Mouse (Mus musculus): Measurements from ENCODE around the gene Ghrl.
"Not testable (repeated sequence)": the region's sequence is repeated elsewhere in the genome, so short reads cannot be mapped to it uniquely, and the experiment has no call there.

Gene Ghrl

DNA sequence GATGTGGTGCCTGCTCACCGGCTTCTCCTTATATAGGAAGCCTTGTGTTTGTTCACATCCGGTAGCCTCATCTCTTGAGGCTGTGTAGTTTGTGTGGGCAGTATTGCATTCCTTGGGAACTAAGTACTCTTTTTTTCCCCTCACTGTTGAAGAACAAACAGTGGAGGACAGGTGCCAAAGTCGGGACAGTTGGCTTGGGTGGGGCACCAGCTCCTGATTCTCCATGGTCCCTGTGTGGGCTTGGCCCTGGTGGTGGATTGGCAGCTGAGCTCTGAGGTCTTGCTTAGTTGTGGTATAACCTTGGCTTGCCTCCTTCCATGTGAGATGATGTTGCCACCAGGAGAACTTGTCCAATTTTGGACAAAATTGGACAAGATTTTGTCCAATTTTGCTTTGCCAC lies at the start of gene Ghrl:
TSS of gene Ghrl (minus strand) at position 3 of the 400 bp plus-strand sequence.
- in situ Hi-C loops (cut with MboI) = no loop called here

DNA sequence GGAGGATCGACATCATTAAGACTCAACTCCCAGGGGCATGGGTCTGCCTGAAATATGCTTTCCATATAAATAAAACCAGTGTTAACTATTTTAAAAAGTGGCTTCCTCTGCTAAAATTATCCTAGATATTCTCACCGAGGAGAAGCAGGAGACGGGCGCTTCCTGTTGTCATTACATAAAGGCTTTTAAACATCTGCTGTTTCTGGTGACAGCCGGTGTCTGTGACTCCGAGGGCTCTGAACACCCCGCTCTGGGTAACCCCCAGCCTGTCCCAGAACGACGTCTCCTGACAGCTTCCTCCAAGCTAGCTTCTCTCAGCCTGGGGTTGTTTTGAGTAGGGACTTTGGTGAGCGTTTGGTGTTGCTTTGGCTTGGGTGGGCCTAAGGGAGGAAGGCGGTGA lies 49.1 kb upstream of the Ghrl start:
- in situ Hi-C loops (cut with MboI) = loop anchor here (10.0 kb wide), 1 partner anchor 316 kb away; no protein-coding TSS in a partner anchor

DNA sequence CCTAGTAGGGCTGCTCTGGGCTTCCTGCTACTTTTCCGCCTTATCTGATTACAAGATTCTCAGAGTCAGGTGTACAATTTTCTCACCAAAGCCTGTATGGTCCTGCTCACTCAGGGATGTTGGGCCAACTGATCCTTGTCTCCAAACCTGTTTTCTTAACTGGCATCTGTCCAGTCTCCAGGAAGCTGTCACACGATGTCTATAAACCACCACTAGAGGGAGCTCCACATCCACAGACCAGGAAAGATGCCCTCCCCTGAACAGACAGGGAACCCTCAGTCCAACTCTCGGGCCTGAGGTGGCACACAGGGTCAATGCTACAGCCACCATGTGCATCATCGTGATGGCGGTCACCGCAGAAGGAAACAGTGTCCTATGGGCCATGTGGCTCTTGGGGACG lies 42.0 kb upstream of the Ghrl start:
- in situ Hi-C loops (cut with MboI) = loop anchor here (10.0 kb wide), 1 partner anchor 323 kb away; no protein-coding TSS in a partner anchor

DNA sequence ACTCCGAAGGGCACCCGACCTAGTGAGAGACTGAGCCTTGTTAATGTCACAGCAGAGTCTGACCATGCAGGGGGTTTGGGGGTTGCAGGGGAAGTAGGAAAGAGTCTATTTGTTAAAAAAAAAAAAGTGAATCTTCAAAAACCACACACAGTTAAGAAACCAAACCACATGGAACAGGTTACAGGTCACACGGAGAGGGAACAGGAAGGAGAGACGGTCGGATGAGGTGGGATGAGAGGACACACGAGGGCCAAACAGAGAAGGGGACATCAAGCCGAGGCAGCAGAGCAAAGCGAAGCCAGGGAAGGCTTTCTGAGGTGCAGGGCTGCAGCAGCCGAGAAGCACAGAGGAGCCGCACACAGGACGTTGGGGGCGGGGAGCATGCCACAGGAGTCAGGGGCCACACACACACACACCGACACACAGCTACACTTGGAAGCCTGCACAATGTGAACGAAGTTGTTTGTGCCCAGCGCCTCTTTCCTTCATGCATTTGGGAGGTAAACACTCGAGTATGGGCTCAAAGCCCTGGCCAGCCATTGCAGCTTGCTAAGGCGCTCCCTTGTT lies 29.5 kb upstream of the Ghrl start:
- in situ Hi-C loops (cut with MboI) = no loop called here

DNA sequence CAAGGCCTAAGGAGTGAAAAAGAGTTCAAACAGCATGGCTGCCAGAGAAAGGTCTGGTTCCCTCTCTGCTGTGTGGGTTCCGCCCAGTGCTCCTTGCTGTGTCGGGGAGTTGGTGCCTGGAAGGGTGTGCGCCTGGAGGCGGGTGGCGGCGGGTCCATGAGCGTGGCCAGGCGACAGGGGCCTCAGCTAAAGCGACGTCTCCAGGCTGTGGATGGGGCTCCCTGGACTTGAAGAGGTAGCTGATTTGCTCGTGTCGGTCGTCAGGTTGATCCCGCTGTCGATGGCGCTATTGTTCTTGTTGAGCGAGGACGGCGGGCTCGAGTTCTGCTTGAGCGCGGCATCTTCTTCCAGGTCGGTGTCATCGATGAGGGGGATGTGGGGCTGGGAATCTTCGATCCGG lies 28.7 kb upstream of the Ghrl start:
- in situ Hi-C loops (cut with MboI) = no loop called here

DNA sequence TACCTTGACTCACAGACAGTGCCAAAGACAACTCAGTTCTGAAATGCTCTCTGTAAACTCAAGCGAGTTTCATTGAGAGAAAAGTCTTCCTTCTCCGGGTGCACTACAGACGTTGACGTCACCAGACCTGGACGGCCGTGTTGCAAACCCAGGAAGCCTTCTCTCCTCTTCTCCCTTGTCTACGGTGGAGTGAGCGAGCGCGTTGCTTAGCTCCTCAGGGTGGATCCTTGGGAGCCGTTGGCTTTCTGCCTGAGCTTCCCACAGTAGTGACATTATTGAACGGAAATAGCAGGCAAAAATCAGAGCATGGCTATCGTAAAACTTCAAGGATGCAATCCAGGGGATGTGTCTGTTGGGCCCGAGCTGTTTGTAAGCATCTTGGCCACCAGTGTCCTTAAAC lies 27.6 kb upstream of the Ghrl start:
- in situ Hi-C loops (cut with MboI) = no loop called here

DNA sequence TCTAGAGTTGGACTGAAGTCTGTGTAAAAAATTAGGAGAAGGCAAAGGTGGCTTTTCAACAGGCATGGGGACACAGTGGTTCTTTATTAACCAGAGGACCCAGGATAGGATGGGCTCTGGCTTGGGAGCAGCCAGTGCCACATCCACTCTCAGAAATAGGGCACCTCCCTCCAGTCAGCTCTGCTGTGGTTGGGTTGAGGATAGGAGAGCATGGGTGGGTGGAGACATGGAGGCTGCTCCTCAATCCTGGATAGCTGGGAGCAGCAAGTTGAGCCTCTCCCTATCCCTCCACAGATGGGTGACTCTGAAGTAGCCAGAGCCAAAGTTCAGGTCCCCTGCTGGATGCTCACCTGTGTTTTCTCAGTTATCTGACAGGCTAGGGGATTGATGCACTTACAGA lies 25.4 kb upstream of the Ghrl start:
- in situ Hi-C loops (cut with MboI) = no loop called here

DNA sequence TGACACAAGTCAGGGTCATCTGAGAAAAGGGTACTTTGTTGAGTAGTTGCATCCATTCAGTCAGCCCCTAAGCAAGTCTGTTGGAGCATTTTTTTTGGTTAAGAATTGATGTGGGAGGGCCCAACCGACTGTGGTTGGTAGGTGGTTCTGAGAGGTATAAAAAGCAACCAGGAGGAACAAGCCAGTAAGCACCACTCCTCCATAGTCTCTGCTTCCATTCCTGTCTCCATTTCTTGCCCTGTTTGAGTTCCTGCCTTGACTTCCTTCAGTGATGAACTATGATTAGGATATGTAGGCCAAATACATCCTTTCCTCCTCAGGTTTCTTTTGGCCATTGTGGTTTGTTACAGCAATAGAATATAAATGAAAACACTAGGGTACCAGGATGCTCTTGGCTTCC lies 23.4 kb upstream of the Ghrl start:
- in situ Hi-C loops (cut with MboI) = no loop called here

DNA sequence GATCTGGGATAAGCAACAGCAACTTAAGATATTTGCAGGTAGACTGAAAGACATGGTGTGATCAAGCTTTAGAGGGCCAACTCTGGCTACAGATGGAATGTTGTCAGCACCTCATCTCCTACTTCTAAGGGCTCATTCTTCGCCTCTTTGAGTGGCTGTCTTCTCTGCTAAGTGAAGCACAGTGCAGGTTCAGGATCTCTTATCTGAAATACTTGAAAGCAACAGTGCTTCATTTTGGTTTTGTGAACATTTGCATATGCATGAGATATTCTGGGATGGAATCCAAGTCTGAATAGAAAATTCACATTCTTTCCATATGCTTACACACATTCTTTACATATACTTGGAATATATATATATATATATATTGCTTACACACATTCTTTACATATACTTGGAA lies 22.6 kb upstream of the Ghrl start:
- in situ Hi-C loops (cut with MboI) = no loop called here

DNA sequence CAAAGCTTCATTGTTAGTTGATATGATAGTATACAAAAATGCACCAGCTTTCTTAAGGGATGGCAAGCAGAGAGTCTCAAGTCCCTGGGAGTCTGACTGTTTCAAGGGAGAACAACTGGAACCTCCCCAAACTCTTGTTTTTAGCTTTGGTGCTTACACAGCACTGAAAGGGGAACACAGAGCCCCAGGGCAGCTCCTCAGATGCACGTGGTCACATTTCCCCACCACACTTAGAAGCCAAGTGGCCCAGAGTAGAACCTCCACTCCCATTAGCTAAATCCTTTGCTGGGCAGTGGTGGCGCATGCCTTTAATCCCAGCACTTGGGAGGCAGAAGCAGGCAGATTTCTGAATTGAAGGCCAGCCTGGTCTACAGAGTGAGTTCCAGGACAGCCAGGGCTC lies 21.7 kb upstream of the Ghrl start:
- in situ Hi-C loops (cut with MboI) = no loop called here

DNA sequence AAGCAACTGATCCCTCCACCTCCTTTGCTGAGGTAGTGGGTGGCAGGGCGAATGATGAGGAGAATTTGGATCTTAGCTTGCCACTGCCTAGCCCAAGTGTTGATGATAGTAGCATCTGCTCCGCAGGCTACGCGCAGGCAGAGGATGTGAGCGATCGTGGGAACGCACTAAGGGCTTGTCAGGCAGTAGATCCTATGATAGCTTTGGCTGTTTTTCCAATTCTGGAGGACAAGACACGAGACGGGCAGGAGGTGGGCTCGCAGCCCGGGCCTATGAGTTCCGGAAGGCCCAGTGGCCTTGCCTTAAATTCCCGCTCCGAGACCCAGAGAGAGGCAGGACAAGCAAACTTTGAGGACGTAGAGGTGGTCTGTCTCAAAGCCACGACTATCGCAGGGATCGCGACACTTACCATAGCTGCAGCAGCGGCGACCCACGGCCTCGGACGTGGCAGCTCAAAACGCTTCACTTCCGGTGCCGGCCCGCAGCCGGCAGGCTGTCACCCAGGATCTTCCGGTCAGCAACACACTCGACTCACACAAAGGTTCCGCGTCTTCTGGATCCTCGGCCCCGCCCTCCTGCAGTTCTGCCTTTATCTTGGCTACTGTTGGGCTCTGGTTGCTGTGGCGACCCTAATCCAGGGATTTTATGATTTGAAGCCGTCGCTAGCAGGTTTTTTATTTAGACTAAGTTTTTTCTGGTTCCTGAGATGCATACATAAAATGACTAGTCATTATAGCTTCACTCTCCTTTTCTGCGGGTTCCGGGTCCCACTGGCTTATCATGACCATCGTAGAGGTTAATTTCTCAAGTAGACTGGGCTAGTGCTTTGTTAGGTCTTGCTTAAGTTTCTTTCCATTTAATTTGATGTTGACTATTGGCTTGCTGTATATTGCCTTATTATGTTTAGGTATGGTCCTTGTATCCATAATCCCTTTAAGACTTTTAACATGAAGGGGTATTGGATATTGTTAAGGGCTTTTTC lies 20.8 kb upstream of the Ghrl start, which contains the start of gene Sec13:
TSS of gene Sec13 (minus strand) at position 508 of the 982 bp plus-strand sequence.
- in situ Hi-C loops (cut with MboI) = no loop called here

DNA sequence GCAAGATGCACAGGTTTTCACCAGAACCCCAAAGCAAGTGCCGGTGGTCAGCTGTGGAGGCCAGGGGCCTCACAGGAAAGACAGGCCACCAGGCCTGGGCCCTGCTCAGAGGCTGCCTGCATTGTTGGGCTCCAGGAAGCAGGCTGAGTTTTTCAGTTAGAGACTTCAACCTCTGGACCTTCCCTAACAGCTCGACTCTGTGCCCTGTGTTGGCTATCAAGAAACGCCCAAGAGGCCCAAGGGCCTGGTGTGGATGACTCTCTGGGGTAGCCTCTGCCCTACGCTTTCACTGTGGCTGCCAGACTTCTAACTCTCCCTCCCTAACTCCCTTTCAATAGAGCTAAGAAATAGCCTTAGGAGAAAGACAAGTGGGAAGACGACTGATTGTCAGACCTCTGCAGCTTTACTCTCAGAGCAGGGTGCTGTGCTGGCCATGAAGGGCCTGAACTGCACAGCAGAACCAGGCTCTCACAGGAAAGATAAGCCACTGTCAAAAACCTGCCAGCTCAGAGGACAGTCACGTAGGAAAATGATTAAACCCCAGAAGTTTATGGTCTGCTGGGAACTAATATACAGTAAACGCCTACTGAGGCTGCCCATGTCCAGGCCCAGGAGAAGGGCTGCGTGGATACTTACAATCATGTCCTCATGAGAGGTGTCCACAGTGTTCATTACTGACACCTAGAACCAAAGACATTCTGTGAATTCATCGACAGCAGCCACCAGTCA lies 17.8 kb upstream of the Ghrl start:
- in situ Hi-C loops (cut with MboI) = no loop called here

DNA sequence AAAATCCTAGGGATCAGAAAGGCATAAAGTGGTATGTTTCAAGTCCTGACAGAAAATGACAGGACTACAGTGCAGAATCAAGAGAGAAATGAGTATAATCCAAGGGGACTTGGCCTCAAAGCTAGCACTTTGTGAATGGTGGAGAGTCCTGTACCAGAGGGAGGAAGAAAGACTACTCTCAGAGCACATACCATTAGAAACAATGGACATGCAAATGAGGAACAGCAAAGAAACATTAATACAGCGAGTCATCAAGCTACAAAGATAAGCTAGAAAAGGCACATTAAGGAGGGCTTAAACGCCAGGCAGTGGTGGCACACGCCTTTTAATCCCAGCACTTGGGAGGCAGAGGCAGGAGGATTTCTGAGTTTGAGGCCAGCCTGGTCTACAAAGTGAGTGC lies 11.6 kb upstream of the Ghrl start:
- in situ Hi-C loops (cut with MboI) = no loop called here

DNA sequence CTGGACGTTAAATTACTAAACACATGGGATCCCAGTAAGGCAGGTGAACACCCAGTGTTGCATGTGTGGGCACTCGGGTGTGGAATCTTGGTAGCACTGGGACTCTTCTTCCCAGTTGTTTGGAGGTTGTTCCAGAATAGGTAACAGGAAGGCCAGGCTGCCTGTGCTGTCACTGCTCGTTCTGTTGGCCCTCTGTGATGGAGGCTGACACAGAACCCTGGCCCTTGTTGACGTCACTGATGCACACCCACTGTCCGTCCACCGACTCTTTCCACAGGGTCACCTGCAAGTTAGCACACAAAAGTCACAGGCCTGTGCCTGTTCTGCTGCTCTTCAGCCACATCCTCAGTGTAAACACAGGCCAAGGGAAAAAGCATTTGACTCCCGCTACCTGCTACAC lies 8.5 kb upstream of the Ghrl start:
- in situ Hi-C loops (cut with MboI) = no loop called here

DNA sequence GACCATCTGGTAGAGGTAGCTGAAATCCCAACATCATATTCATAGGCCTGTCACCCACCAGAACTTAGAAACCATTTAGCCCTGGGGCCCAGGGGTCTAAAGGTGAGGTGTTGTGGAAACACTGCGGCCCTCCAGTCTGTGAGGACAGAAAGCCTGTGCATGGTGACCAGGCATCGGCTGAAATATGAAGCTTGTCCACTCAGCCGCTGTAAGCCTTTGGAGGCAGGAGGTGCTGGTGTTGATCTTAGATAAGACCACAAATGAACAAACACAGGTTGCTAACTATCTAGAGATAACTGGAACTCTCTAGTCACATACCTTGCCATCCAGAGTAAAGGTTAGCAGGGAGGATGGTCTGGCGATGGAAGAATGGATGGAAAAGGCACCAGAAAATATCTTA lies 1.4 kb upstream of the Ghrl start:
- in situ Hi-C loops (cut with MboI) = no loop called here

DNA sequence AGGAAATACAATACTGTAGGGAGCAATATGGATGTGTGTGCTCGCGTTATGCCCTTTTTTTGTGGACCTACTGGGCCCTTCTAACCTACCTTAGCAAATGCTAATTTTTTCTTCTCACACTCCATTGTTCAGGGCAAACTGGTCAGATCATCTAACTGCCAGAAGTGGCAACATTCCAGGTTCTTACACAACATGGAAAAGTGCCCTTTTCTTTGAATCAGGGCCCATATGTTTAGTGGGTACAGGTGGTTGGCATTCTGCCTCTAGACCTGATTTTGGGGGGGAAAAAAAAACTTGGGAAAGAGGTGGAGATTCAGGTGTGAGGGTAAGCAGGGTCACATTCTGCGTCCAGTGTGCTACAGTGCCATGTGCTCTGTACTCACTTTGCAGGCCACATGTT lies 2.1 kb downstream of the Ghrl start:
- in situ Hi-C loops (cut with MboI) = no loop called here

DNA sequence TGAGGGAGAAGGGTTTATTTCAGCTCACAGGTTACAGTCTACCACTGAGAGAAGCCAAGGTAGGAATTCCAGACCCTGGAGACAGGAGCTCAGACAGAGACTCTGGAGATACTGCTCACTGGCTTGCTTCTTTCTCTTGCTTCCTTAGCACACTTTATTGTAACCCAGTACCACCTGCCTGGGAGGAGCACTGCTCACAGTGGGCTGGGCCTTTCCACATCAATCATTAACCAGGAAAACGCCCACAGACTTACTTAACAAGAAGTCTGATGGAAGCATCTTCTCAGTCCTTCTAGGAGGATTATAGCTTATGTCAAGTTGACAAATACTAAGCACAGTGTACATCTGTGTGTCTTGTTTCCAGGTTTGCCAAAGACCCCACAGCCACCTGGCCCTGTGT lies 4.9 kb downstream of the Ghrl start:
- in situ Hi-C loops (cut with MboI) = no loop called here

DNA sequence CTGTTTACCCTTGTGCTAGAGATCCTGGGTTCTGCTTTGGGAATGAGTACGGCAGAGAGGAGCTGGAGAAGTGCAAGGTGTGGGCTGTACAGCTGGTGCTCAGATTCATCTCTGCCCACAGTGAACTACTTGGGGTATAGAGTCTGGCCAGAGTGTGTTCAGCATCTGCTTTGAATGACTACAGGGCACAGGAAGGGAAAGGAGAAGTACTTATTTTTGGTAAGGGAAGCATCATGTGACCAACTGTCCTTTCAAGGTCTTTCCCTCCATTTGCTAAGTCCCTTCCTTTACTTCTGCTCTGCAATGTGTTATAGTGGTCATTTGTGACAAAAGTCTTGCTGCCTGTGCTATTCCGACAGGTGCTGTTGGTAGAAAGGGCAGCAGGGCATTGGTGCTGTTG lies 5.4 kb downstream of the Ghrl start:
- in situ Hi-C loops (cut with MboI) = no loop called here

DNA sequence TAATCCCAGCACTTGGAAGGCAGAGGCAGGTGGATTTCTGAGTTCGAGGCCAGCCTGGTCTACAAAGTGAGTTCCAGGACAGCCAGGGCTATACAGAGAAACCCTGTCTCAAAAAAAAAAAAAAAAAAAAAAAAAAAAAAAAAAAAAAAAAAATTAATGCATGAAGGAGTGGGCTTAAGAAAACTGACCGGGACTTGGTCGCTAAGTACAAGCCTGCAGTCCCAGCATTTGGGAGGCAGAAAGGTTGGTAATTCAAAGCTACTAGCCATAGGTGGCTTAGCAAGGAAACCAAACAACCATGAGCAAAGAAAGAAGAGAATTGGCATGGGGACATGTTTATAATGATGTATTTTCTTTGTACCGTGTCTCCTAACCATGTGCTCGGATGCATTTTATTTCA lies 6.3 kb downstream of the Ghrl start:
- in situ Hi-C loops (cut with MboI) = not testable (repeated sequence)

DNA sequence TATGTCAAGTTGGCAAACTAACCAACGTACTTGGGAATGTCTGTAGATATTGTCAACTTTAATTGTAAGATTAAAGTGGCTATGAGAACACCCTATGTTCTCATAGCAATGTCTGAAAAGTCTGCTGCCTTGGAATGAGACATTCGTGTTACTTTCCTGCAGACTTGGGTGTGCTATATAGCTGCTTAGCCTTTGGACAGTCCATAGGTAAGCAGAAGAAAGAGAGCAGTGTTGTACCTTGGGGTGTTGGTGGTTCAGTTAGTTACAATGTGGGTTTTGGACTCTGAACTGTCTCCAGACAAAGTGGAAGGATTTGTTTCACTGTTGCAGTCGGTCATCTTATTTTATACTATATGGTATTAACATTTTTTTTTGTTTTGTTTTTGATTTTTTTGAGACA lies 7.0 kb downstream of the Ghrl start:
- in situ Hi-C loops (cut with MboI) = no loop called here

DNA sequence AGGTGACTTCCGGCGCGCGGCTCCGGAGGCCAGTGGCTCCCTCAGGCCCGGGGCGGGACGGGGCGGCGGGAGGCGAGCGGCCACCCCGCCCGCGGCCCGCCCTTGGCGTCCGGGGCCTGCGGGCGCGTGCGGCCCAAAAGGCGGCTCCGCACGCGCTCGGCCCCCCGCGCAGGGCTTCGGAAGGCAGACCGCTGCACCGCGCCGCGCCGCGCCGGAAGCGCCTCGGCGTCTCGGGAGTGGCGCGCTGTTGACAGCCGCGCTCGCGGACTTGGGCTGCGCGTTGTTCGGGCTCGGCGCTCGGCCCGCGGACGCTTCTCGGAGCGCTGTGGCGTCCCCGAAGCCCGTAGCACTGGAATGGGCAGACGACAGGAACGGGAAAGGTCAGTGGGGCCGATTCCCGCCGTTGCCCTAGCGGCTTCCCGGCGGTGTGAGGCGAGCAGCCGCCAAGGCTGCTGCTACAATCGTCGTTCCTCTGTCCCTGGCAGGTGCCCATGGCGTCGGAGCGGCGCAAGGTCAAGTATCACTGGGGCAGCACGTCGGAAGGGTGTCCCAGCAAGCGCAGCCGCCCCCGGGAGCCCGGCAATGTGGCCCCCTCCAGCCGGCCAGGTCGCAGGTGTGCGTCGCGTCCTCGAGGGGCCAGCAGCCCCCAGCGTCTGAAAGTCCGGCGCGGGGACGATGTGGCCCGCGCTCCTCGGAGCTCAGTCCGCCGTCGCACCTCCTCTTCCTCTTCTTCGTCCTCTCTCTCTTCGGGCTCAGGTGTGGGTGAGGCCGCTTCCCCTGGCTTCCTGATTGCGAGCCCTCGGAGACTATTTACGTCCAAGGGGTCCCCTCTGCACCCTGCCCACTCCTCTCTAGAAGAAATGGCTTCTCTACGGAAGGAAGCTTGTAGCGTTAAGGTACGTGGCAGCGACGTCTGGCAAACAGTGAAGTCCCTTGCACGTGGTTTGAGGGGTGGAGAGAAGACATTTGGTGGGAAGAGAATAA lies 22.2 kb downstream of the Ghrl start:
- in situ Hi-C loops (cut with MboI) = no loop called here
